Mouse (Mus musculus) cerebellum, adult 9-10 months (tissue): ENCODE data around the gene BC030867.
"Not testable (repeated sequence)": the region's sequence is repeated elsewhere in the genome, so short reads cannot be mapped to it uniquely, and the experiment has no call there.

Source experiments
- DNase-seq: peaks from one replicate; pipeline ENCODE4 v3.0.0; 2022

Gene BC030867

GRCm38 (mm10) chr11:102258521-102258920 lies 9.8 kb downstream of the BC030867 start:
- DNase-seq = no peak

DNA sequence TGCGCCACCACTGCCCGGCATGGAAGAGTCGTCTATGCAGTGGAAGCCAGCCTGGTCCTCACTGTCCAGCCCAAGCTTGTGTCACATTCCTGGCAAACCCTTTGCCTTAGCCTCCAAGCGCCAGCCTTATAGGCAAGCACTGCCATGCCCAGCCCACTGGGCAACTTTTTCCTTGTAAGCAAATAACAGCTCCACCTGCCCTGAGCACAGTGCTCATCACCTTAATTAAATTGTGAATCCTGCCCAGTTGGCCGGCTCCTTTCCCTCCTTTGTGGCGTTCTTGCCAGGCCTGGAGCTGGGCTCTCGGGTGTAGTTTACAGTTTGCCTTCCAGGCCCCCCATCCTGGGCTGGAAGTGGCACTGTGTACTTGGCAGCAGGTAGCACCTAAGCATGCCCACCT lies 14.5 kb downstream of the BC030867 start:
- DNase-seq = no peak

- DNase-seq = peak; percentile 63
These were observed 17.1 kb downstream of the BC030867 start for GRCm38 (mm10) chr11:102265816-102266215.

- no peak for DNase-seq
These were observed 18.1 kb downstream of the BC030867 start for GRCm38 (mm10) chr11:102266631-102267355.

DNA sequence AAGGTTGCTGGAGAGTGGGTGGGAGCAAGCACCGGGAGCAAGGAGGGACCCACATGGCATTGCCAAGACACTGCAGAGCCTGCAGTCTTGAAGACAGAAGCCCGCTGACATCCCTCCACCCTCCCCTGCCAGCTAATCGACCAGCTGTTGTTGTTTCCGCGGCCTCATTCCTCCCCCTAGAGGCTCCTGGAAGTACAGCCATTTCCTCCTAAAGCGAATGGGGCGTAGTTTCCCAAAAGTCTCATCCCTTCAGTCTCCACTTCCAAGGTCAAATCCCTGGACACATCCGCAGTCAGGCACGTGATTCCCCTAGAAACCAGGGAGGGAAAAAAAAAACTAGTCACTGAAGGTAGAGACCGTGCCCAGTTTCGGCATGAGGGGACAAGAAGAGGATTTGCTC lies 18.8 kb downstream of the BC030867 start:
- peak; percentile 80 for DNase-seq

GRCm38 (mm10) chr11:102268520-102269244 lies 20.0 kb downstream of the BC030867 start, which contains the start of gene Asb16:
TSS of gene Asb16 (plus strand) at chr11:102268743.
- DNase-seq = no peak

DNA sequence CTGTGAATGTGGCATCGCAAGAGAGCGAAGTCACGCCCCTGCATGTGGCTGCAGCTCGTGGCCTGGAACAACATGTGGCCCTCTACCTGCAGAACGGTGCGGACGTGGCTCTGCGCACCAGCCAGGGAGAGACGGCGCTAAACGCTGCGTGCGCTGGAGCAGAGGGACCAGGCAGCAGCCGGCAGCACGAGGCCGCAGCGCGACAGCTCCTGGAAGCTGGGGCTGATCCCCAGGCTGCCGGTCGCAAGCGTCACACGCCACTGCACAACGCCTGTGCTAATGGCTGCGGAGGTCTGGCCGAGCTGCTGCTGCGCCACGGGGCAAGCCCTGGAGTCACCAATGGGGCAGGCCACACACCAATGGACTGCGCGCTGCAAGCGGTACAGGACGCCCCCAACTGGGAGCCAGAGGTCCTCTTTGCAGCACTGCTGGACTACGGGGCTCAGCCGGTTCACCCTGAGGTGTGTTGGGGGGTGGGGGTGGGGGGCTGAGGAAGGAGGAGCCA lies 27.8 kb downstream of the BC030867 start:
- DNase-seq = no peak

DNA sequence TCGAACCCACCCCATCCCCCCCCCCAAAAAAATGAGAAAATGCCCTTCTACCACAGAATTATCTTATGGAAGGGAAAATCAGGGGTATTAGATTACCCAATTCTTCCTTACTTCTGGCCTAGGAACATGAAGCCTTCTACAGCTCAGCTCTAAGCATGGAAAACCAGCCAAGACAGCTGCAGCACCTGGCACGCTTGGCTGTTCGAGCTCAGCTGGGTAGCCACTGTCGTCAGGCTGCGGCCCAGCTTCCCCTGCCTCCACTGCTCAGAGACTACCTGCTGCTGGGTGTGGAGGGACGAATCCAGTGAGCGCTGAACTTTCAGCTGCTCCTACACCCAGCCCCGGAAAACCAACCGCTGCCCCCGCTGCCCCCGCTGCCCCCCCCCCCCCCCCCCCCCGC lies 29.1 kb downstream of the BC030867 start:
- DNase-seq = no peak

- no peak for DNase-seq
These were observed 30.9 kb downstream of the BC030867 start for GRCm38 (mm10) chr11:102279595-102279994.

DNA sequence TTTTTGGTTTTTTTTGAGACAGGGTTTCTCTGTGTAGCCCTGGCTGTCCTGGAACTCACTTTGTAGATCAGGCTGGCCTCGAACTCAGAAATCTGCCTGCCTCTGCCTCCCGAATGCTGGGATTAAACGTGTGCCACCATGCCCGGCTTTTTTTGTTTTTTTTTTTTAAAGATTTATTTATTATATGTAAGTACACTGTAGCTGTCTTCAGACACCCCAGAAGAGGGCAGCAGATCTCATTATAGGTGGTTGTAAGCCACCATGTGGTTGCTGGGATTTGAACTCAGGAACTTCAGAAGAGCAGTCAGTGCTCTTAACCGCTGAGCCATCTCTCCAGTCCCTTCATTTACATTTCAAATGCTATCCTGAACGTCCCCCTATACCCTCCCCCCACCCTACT lies 31.6 kb downstream of the BC030867 start:
- DNase-seq = not testable (repeated sequence)

- no peak for DNase-seq
These were observed 35.2 kb downstream of the BC030867 start for GRCm38 (mm10) chr11:102283922-102284321.

GRCm38 (mm10) chr11:102284501-102285094 lies 35.9 kb downstream of the BC030867 start, which contains the start of gene Tmub2:
TSS of gene Tmub2 (plus strand) at chr11:102284931.
- peak; percentile 99 for DNase-seq

- DNase-seq = no peak
These were observed 36.6 kb downstream of the BC030867 start for GRCm38 (mm10) chr11:102285095-102285834.

DNA sequence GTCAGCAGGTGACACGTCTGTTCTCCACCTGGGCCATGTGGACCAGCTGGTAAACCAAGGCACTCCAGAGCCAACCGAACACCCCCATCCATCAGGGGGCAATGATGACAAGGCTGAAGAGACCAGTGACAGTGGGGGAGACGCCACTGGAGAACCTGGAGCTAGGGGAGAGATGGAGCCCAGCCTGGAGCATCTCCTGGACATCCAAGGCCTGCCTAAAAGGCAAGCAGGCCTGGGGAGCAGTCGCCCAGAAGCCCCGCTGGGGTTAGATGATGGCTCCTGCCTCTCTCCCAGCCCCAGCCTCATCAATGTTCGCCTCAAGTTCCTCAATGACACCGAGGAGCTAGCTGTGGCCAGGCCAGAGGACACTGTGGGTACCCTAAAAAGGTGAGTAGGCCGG lies 38.8 kb downstream of the BC030867 start:
- no peak for DNase-seq

DNA sequence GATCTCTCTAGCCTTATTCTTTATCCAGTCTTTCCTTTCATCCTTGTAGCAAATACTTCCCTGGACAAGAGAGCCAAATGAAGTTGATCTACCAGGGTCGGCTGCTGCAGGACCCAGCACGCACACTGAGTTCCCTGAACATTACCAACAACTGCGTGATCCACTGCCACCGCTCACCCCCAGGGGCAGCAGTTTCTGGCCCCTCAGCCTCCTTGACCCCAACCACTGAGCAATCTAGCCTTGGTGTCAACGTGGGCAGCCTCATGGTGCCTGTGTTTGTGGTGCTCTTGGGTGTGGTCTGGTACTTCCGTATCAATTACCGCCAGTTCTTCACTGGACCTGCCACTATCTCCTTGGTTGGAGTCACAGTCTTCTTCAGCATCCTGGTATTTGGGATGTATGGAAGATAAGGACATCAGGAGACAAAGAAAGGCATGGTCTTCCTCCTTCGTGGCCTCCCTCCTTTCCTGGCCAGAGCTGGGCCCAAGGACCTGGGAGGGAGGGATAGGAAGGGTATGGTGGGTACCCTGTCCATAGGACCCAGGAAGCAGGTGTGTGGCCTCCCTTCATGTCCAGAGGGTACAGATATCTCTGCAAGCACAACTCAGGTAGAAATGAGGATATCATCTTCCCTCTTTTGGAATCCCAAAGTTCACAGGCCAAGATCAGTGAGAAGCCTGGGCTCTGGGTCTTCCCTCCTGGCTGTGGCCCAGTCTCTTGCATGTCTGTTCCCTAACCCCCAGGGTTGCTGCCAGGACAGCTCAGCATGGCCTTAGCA lies 39.5 kb downstream of the BC030867 start:
- DNase-seq = no peak

DNA sequence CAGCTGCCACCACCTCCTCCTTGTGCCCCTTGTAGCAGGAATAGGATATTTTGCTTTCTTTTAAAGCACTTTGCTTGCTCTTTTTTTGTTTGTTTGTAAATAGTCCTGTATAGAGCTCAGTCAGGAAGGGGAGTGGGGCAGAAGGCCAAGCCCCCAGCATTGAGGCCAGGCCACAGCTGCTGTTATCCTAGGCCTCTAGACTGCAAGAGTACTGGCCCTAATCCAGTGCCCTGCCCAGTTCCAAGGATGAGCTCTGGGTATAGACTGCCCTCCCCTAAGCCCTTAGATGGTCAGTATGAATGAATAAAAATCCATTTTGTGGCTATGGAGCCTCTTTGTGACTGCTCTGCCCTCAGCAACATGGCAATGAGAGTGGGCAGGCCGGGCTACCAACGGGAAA lies 40.2 kb downstream of the BC030867 start:
- DNase-seq = no peak

DNA sequence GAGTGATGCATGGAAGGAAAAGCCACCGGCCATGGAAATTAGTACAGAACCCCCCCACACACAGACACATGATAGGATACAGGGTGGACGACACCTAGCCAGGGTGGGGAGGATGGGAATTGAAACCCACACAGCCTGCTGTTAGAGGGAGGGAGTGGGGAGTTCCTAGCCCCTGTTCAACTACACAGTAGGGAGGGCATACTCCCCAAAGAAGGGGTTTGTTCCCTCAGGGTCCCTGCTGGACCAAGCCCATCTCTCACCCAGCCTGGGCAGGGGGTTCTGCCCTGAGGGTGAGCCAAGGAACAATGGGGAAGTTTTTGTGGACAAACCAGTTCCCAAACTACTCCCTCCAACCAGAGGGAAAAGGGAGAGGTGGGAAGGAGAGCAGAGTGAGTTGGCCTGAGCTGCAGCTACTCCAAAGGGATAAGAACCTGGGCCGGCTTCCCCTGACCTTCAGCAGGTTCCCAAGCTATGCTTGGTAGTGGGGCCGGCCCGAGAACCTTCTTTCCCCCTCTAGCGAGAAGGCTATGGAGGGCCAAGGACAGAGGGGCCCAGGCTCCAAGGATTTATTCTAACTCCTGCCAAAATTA lies 40.9 kb downstream of the BC030867 start:
- no peak for DNase-seq

DNA sequence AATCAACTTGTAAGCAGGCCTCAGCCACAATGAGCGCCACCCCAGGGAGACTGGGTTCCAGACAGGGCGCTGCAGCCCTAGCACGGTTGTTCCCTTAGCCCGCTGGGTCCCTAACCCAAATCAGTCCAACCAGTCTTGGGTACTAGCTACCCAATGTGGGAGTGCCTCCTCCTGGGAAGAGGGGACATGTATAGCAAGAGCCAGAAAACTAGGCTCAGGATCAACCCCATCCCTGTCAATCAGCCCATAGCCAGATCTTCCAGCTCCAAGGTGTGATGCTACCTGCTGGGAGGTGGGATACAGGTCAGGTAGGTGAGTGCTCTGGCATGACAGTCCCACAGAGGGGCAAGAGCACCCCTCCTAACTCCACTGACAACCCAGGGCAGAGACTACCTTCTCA lies 41.5 kb downstream of the BC030867 start:
- DNase-seq = no peak

GRCm38 (mm10) chr11:102291051-102291535 lies 42.4 kb downstream of the BC030867 start:
- peak; percentile 49 for DNase-seq

GRCm38 (mm10) chr11:102293971-102294370 lies 45.3 kb downstream of the BC030867 start:
- DNase-seq = no peak

- DNase-seq = no peak
These were observed 45.7 kb downstream of the BC030867 start for GRCm38 (mm10) chr11:102294416-102294815.
